Mouse (Mus musculus) adrenal gland, adult 18-20 months (tissue): ENCODE data around the gene Trmt112. TPM values are rescaled to one million over a fixed set of nuclear protein-coding genes. Genes with fewer than 3 reads are reported as not detected.

Source experiments
- DNase-seq, 2 experiments: peaks; one replicate each; pipeline ENCODE4 v3.0.0; 2021 to 2022; ENCODE audit warnings: low spot score in 2 of 2
- total RNA-seq, 2 experiments: library from RNA; stranded (reverse); gene quantifications; 1 replicate in 1 of 2; 2 replicates in 1 of 2; pipeline ENCODE4 v1.2.3; 2021

The Trmt112 gene
- total RNA-seq, 2 experiments from 2014 or later, result 83.2 to 110 TPM

DNA sequence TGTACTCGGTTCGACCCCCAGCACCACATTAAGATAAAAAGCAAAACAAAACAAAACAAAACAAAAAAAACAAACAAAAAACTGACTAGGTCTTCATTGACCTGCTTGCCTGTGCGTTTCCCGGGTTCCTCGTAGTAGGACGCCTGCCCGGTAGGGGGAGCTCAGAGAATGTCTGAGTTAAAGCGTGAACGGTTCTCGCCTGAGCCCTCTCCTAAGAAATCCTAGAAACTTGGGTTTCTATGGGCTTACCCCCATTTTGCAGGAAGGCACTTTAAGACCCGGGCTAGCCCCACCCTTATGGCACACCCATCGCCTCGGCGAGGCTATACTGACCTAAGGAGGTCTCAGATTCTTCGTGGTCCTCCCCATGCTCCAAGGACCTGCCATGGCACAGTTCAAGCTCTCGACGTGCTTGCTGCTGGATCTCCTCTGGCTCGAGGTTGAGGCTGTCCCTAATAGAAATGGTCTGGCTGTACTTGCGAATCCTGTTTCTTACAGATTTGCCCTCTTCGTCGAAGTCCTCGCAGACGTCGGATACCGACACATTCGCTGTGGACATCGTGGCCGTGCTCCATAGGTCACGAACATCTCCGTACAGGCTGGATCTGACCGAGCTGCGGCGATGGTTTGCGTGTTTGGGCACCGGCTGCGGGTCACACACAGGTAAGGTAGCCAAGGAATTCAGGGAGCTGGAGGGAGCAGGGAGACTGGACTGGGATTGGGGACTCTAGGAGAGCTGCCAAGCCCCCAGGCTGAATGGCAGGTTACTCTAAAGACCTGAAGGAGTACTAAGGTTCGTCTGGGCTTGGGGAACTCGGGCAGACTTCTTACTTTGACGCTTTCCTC, 15.2 kb downstream of the Trmt112 start:
- peak; percentile 89 to 90 for DNase-seq

- no peak for DNase-seq
These were observed 15.7 kb downstream of the Trmt112 start, which contains the start of gene Catsperz for GRCm38 (mm10) chr19:6925307-6925573. TSS of gene Catsperz (minus strand) at chr19:6925380.

DNA sequence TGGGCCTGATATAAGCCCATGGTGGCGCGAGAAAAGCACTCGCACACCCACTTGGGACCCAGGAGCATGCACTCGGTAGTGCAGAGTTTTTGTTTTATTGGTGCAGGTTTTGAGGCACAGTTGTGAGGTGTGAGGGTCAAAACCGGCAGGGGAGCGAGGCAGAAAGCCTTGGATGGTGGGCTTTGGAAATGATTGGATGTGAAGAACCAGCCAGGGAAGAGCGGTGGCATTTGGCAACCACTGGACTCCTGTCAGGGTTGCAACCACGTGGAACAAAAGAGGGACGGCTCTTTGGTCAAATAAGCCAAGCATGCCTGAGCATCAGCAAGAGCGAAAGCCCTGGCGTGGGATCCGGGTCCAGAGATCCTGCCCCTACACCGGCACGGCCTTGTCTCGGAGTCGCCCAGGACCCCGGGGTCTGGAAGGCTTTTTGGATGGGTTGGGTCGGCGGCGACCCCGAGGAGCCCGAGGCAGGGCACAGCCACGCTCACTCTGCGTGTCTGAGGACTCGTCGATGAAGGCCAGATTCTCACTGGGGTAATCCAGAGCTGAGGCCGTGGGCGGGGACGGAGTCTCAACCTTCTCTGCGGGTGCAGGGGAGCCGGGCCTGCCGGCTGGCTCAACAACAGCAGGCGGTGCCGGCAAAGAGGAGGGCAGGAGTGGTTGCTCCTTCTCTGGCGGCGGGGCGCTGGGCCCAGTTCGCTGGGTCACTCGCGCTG, 16.3 kb downstream of the Trmt112 start:
- DNase-seq, result no peak

GRCm38 (mm10) chr19:6926559-6927255, 17.2 kb downstream of the Trmt112 start:
- DNase-seq, result no peak

- no peak for DNase-seq
These were observed 18.6 kb downstream of the Trmt112 start for GRCm38 (mm10) chr19:6928080-6928479.

DNA sequence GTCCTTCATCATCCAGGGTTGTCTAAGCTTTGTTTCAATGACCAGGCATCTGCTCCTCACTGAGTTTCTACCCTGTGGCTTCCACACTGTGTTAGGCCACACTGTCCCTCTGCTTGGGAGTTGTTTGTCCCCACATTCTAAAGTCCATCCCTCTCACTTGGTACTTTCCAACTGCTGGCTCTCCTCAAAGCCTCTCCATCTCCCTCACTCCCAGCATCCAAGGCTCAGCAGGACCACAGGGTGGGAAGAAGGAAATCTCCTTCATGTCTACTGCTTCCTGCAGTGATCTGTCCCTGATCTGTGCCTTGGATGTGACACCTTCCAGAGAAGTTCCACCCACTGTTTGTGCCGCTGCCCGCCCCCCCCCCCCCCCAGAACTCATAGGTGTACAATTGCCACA, 21.5 kb downstream of the Trmt112 start:
- no peak for DNase-seq

DNA sequence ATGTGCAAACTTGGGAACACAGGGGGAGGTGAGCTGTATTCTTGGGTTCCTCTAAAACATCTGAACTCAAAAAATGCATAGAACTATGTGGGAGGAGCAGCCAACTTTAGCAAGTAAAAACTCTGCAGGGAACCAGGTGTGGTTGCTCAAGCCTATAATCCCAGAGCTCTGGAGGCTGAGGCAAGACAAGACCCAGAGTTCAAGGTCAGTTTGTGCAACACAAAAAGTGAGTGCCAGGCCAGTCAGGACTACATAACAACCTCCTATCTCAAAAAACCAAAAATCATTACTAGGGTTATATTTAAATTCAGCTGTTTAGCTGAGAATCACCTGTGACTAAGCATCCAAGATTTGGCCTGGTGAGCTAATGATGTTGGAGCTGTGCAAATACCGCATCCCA, 22.5 kb downstream of the Trmt112 start:
- no peak for DNase-seq

DNA sequence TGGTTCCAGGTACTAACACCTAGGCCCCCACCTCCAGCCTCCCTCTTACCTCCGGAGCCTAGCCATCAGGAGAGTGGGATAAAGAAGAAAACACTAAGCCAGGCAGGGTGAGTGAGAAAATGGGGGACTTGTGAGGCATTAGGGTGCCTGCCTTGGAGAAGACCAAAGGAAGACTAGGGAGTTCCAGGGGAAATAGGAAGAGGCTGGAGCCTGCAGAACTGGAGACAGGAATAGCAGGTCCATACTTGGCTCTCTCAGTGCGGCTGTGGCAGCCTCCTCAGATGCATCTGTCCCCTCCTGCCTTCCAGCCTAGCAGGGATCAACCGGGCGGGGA, 23.6 kb downstream of the Trmt112 start:
- DNase-seq, result no peak

GRCm38 (mm10) chr19:6933436-6934194, 24.1 kb downstream of the Trmt112 start:
- DNase-seq, result no peak

DNA sequence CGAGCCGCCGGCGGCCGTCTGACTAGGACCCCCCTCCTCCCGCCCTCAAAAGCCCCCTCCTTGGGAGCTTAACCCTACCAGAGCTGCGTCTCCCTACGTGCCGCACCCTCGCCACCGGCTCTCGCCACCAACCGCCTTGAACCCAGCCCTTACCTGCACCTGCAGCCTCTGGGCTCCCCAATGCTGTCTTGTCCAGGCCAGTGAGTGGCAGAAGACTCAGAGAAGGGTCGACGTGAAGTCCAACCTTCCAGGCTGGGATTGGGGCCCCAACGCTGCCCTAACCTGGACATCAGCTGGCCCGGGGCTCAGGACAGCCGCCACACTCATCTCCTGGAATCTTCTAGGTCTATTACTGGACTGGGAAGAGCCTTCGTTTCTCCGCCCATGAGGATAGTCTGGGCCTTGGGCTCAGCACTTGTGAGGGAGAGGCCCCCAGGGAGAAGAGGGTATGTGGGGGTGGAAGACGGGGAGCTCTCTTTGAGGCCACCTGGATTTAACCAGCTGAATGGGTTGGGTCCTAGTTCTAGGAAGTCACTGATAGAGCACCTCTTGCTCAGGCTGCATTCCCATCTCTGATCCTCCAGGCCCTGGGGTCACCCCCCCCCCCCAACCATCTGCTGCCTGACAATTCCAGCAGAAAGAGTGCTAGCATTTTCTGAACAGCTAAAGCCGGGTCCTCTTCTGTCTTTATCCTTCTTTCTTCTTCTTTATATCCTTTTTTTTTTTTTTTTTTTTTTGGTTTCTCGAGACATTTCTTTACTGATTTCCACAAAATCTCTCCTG, 24.9 kb downstream of the Trmt112 start, which contains the start of gene Kcnk4:
Gene Kcnk4 (minus strand): TSS at position 321 of the 783 bp plus-strand sequence.
- DNase-seq, result no peak

- no peak for DNase-seq
These were observed 26.8 kb downstream of the Trmt112 start for GRCm38 (mm10) chr19:6936299-6936698.

DNA sequence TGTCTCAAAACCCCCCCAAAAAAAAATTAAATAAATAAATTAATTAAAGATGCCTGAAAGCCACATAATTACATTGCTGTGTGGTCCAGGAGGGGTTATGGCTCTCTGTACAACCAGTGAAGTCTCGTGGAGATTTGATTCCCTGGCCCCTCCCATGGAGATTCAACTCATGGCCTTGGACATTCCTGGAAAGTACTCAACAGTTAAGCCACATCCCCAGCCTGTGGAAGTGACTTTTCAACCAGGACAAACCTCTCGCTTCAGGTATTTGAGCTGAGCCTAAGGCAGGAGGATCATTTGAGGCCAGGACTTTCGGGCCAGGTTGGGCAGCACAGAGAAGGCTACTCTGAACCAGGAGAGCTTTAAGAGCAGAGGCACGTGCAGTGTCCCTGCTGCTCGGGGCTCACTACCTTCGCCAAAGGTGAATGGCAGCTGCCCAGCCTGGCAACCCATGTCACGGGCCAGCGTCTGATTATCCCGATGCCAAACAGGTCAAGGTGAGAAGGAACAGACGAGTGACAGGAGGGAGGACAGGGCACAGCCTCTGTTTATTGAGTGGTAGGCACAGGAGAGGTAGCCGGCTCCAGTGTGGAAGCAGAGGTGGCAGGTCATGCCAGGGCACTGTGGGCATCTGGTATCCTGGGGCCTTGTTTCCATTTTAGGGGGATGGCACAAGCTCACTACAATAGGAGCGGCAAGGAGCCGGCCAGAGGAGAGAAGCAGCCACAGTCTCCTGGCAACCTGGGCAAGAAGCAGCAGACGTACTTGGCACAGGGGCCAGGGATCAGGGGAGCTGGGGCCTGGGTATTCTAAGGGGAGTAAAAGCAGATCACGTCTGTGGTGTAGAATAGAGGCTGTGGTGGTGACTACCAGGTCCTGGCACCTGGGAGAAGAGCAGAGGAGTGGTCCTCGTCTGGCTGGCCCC, 28.3 kb downstream of the Trmt112 start:
- DNase-seq, result no peak

DNA sequence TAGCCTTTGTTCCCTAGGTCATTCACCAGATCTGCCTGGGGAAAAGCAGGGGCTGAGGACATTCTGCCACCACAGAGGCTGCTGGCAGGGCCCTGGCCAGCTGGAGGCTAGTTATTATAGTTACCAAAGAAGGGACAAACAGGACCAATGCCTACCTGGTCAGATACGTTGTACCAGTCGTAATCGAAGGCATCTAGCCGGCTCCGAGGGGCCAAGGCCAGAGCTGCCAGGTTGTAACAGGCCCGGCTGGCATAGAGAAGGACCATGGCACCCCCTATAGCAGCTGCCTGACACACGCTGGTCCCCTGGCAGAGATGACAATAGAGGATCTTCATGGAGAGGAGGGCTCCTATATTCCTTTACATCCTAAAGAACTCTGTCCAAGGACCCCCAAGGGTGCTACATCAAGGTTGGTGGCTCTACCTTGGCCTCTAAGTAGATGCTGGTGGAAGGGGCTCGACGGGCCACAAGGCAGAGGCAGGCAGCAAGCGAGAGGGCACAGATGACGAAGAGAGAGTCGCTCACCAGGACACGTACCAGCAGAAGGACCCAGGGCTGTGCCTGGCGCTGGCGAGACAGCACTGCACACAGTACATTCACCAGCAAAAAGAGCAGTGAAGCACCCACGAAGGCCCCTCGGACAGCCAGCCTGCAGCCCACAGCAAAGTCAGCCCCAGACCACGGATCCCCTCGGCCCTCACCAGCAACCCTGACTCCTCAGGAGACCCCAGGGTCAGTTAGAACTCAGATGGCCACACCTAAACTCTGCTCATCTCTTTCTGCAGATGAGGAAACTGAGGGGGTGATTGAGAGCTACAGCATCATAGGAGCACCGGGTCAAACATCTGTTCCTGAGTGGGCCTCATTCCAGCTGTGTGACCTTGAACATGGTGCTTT, 29.9 kb downstream of the Trmt112 start:
- DNase-seq, result no peak

GRCm38 (mm10) chr19:6940396-6941351, 31.2 kb downstream of the Trmt112 start:
- no peak for DNase-seq

DNA sequence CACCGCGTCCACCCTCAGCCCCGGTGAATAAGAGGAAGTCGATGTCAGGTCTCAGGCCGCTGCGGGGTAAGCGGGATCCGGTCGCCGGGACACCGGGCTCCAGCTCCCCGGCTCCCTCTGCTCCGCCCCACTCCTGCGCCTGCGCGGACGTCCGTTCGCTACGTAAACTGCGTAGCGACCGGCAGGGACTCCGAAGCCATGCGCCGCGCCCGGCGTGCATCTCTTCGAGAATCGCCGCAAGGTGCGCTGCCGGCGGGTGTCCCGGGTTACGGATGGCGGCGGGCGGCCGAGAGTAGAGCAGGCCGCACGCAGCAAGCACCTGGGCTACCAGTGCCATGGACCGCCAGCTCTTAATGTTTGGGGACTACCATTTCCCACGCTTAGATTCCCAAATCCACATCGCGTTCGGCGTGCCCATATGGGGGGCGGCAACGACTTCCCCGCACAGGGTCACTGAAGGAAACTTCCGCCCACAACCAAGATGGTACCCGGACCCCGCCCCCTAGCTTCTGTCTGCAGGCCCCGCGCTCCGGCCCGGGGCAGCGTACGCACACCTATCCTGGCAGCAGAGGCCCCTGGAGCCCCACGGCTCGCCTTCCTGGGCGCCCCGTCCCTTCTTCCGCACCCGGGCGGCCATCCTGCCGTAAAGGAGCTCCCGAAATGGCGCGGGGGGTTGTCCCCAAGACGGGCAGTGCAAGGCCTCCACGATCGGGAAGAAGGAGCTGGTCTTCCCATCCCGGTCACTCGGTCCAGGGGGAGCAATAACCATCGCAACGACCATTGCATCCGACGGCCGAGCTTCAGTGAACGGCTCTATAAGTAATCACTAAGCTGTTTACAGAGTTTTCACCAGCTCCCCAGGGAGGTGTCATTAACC, 32.1 kb downstream of the Trmt112 start, which contains the start of gene Bad:
Gene Bad (plus strand): TSS at position 490 of the 877 bp plus-strand sequence.
- DNase-seq, result peak; percentile 96

- DNase-seq, result peak; percentile 88 to 89
These were observed 32.8 kb downstream of the Trmt112 start, which contains the start of gene Gpr137 for GRCm38 (mm10) chr19:6942249-6942691. TSS of gene Gpr137 (minus strand) at chr19:6942480.
